Mouse (Mus musculus) hindbrain, embryonic 16.5 days (tissue): ENCODE results near the gene Tax1bp3. TPM values are rescaled to one million over a fixed set of nuclear protein-coding genes. Genes with fewer than 3 reads are reported as not detected.

Experiments
- ATAC-seq: fragments of 200-750 bp; cut with Nextera tagmentation; 2 replicates; pipeline ENCODE4 v1.8.0; 2017; ENCODE audit warnings: moderate TSS enrichment, moderate library complexity
- H3K27ac ChIP-seq: fragments of 300-500 bp; sonication (generic); 2 replicates; pipeline ENCODE4 v1.5.1; 2014; ENCODE audit warnings: low read depth, mild to moderate bottlenecking, control low read depth, low read length, moderate library complexity
- H3K27me3 ChIP-seq: fragments of 300-500 bp; sonication (generic); replicated peaks from 2 replicates; pipeline ENCODE4 v1.6.1; 2014; ENCODE audit warnings: low read length; ENCODE audit not compliant: control insufficient read depth, insufficient read depth
- H3K36me3 ChIP-seq: fragments of 300-500 bp; sonication (generic); 2 replicates; pipeline ENCODE4 v1.6.1; 2014; ENCODE audit warnings: mild to moderate bottlenecking, low read length, moderate library complexity, mixed read lengths; ENCODE audit not compliant: control insufficient read depth, insufficient read depth
- H3K4me1 ChIP-seq: fragments of 300-500 bp; sonication (generic); 2 replicates; pipeline ENCODE4 v1.6.1; 2014; ENCODE audit warnings: low read depth, low read length; ENCODE audit not compliant: control insufficient read depth, insufficient read depth
- H3K4me2 ChIP-seq: fragments of 300-500 bp; sonication (generic); 2 replicates; pipeline ENCODE4 v1.6.1; 2014; ENCODE audit warnings: mild to moderate bottlenecking, low read length, control low read depth, moderate library complexity
- H3K4me3 ChIP-seq: fragments of 300-500 bp; sonication (generic); 2 replicates; pipeline ENCODE4 v1.5.1; 2014; ENCODE audit warnings: mild to moderate bottlenecking, low read length, control low read depth, moderate library complexity
- H3K9ac ChIP-seq: fragments of 300-500 bp; sonication (generic); 2 replicates; pipeline ENCODE4 v1.6.1; 2014; ENCODE audit warnings: low read depth, mild to moderate bottlenecking, control low read depth, low read length, moderate library complexity
- H3K9me3 ChIP-seq: fragments of 300-500 bp; sonication (generic); 2 replicates; pipeline ENCODE4 v1.6.1; 2014; ENCODE audit warnings: mild to moderate bottlenecking, low read length, moderate library complexity; ENCODE audit not compliant: control insufficient read depth
- WGBS: fragments of 180-500 bp; shearing (Covaris S2); extraction: QIAGEN DNeasy Blood & Tissue Kit; methylation state at CpG from one replicate; pipeline ENCODE4 v1.1.7; 2014; 5-methylcytosine and 5-hydroxymethylcytosine counted together
- polyA plus RNA-seq: library from polyadenylated mRNA; unstranded; fragments of >200 nt; fragmentation: Nextera tagmentation; extraction: Ambion mirVana; gene quantifications from 2 replicates; pipeline ENCODE4 v1.2.1, GENCODE M21; 2015

Gene Tax1bp3
- polyA plus RNA-seq, 1 experiment from 2014 or later, result 120 TPM

GRCm38 (mm10) chr11:73168576-73168975, 8.3 kb upstream of the Tax1bp3 start:
- H3K4me3 ChIP-seq, result no peak overlapping the region
- no peak overlapping the region for H3K4me2 ChIP-seq
- H3K27ac ChIP-seq, result no peak overlapping the region
- H3K9me3 ChIP-seq, result no peaks in the 10 kb centered on the region
- no peaks in the 10 kb centered on the region for H3K27me3 ChIP-seq
- H3K9ac ChIP-seq, result no peak overlapping the region
- no peak for ATAC-seq
- WGBS, result 80% methylated on average over 6 of the region's 6 CpGs
- 0 out of 2 replicates have a peak, but pooled peaks cover 3% of the 10 kb centered on the region for H3K36me3 ChIP-seq
- peaks cover 3% of the 10 kb centered on the region; the same call in 1 of the 2 replicates for H3K4me1 ChIP-seq

GRCm38 (mm10) chr11:73169231-73169630, 7.7 kb upstream of the Tax1bp3 start:
- no peak overlapping the region for H3K9ac ChIP-seq
- no peaks in the 10 kb centered on the region for H3K27me3 ChIP-seq
- H3K36me3 ChIP-seq, result peaks cover 4% of the 10 kb centered on the region; the same call in 1 of the 2 replicates
- H3K9me3 ChIP-seq, result no peaks in the 10 kb centered on the region
- peaks cover 3% of the 10 kb centered on the region; the same call in 1 of the 2 replicates for H3K4me1 ChIP-seq
- 0 out of 2 replicates have a peak, but pooled peaks have one; percentile 29 for ATAC-seq
- H3K27ac ChIP-seq, result no peak overlapping the region
- no peak overlapping the region for H3K4me3 ChIP-seq
- 46% methylated on average over 4 of the region's 4 CpGs for WGBS
- H3K4me2 ChIP-seq, result no peak overlapping the region

GRCm38 (mm10) chr11:73172186-73172585, 4.7 kb upstream of the Tax1bp3 start:
- Histone ChIP-seq H3K4me2 (no peak overlapping the region), H3K9me3 (no peaks in the 10 kb centered on the region), H3K27me3 (no peaks in the 10 kb centered on the region), H3K36me3 (peaks cover 6% of the 10 kb centered on the region; the same call in 1 of the 2 replicates), H3K27ac (no peak overlapping the region), H3K4me1 (peaks cover 17% of the 10 kb centered on the region), H3K9ac (0 out of 2 replicates have a peak overlapping the region, but pooled peaks have one; percentile 5), H3K4me3 (no peak overlapping the region)
- 60% methylated on average over 5 of the region's 5 CpGs for WGBS
- ATAC-seq, result no peak

- H3K4me3 ChIP-seq, result peak overlapping the region; percentile 94
- 45% methylated on average over 8 of the region's 8 CpGs for WGBS
- H3K27ac ChIP-seq, result no peak overlapping the region
- H3K9me3 ChIP-seq, result no peaks in the 10 kb centered on the region
- peaks cover 6% of the 10 kb centered on the region; the same call in 1 of the 2 replicates for H3K36me3 ChIP-seq
- no peaks in the 10 kb centered on the region for H3K27me3 ChIP-seq
- peak overlapping the region; percentile 60 for H3K4me2 ChIP-seq
- peaks cover 27% of the 10 kb centered on the region for H3K4me1 ChIP-seq
- no peak overlapping the region; the same call in 1 of the 2 replicates for H3K9ac ChIP-seq
- no peak for ATAC-seq
Measured at GRCm38 (mm10) chr11:73175612-73176011, 1.3 kb upstream of the Tax1bp3 start.

- WGBS, result under 1% methylated on average over 15 of the region's 15 CpGs
Measured at GRCm38 (mm10) chr11:73176186-73176585, 697 bp upstream of the Tax1bp3 start.

GRCm38 (mm10) chr11:73177509-73177875, 609 bp downstream of the Tax1bp3 start:
- no peak; the same call in 1 of the 2 replicates for ATAC-seq

More at GRCm38 (mm10) chr11:73176186-73176585, 697 bp upstream of the Tax1bp3 start:
- Histone ChIP-seq H3K4me2 (peak overlapping the region; percentile 60), H3K4me3 (peak overlapping the region; percentile 94), H3K36me3 (peaks cover 6% of the 10 kb centered on the region; the same call in 1 of the 2 replicates), H3K27me3 (no peaks in the 10 kb centered on the region), H3K9ac (peak overlapping the region; percentile 93), H3K4me1 (peaks cover 27% of the 10 kb centered on the region), H3K9me3 (no peaks in the 10 kb centered on the region), H3K27ac (peak overlapping the region; percentile 85)
- no peak for ATAC-seq

GRCm38 (mm10) chr11:73177895-73178294, 1.0 kb downstream of the Tax1bp3 start:
- H3K4me2 ChIP-seq, result peak overlapping the region; percentile 75
- no peak for ATAC-seq
- H3K4me3 ChIP-seq, result peak overlapping the region; percentile 94
- no peaks in the 10 kb centered on the region for H3K27me3 ChIP-seq
- peaks cover 6% of the 10 kb centered on the region; the same call in 1 of the 2 replicates for H3K36me3 ChIP-seq
- peak overlapping the region; percentile 83 for H3K9ac ChIP-seq
- WGBS, result 4% methylated on average over 2 of the region's 2 CpGs
- H3K9me3 ChIP-seq, result no peaks in the 10 kb centered on the region
- H3K27ac ChIP-seq, result peak overlapping the region; percentile 85
- H3K4me1 ChIP-seq, result peaks cover 24% of the 10 kb centered on the region

More at GRCm38 (mm10) chr11:73177509-73177875, 609 bp downstream of the Tax1bp3 start:
- Histone ChIP-seq H3K36me3 (peaks cover 6% of the 10 kb centered on the region; the same call in 1 of the 2 replicates), H3K4me1 (peaks cover 24% of the 10 kb centered on the region), H3K4me3 (peak overlapping the region; percentile 94), H3K9me3 (no peaks in the 10 kb centered on the region), H3K27me3 (no peaks in the 10 kb centered on the region), H3K4me2 (peak overlapping the region; percentile 75), H3K27ac (peak overlapping the region; percentile 85), H3K9ac (peak overlapping the region; percentile 83)
- under 1% methylated on average over 27 of the region's 28 CpGs for WGBS

- peaks cover 14% of the 10 kb centered on the region; the same call in 1 of the 2 replicates for H3K36me3 ChIP-seq
- H3K4me1 ChIP-seq, result no peaks in the 10 kb centered on the region
Measured at GRCm38 (mm10) chr11:73185872-73186615, 9.2 kb downstream of the Tax1bp3 start.

GRCm38 (mm10) chr11:73187231-73187630, 10.3 kb downstream of the Tax1bp3 start:
- no peaks in the 10 kb centered on the region for H3K4me1 ChIP-seq
- H3K4me2 ChIP-seq, result no peak overlapping the region
- H3K9ac ChIP-seq, result no peak overlapping the region
- H3K9me3 ChIP-seq, result no peaks in the 10 kb centered on the region
- H3K36me3 ChIP-seq, result peaks cover 18% of the 10 kb centered on the region; the same call in 1 of the 2 replicates
- ATAC-seq, result no peak
- no peaks in the 10 kb centered on the region for H3K27me3 ChIP-seq
- 95% methylated on average over 6 of the region's 6 CpGs for WGBS
- H3K27ac ChIP-seq, result no peak overlapping the region
- H3K4me3 ChIP-seq, result no peak overlapping the region

More at GRCm38 (mm10) chr11:73185872-73186615, 9.2 kb downstream of the Tax1bp3 start:
- WGBS, result 93% methylated on average over 10 of the region's 10 CpGs
- ATAC-seq, result no peak
- Histone ChIP-seq H3K9me3 (no peaks in the 10 kb centered on the region), H3K4me2 (no peak overlapping the region), H3K27me3 (no peaks in the 10 kb centered on the region), H3K9ac (no peak overlapping the region), H3K27ac (no peak overlapping the region), H3K4me3 (no peak overlapping the region)
